Mouse (Mus musculus) megakaryocyte, embryonic 14.5 days (primary cell): Measurements from ENCODE around the gene Mrpl43. TPM values are rescaled to one million over a fixed set of nuclear protein-coding genes. Genes with fewer than 3 reads are reported as not detected.
A peak's percentile ranks its signal among the peaks of the same experiment; 100 is the strongest.

Experiments used
- H3K27me3 ChIP-seq: replicated peaks from 2 replicates; pipeline ENCODE3; 2012; ENCODE audit warnings: inconsistent platforms
- H3K36me3 ChIP-seq: replicated peaks from 2 replicates; pipeline ENCODE3; 2012; ENCODE audit warnings: low read length, inconsistent platforms, mixed read lengths
- H3K4me1 ChIP-seq: 2 replicates; pipeline ENCODE4 v1.6.1; 2012; ENCODE audit warnings: inconsistent platforms
- H3K4me3 ChIP-seq: replicated peaks from 2 replicates; pipeline ENCODE3; 2012; ENCODE audit warnings: moderate library complexity, mild to moderate bottlenecking, inconsistent platforms
- H3K9me3 ChIP-seq: 2 replicates; pipeline ENCODE4 v1.6.1; 2012; ENCODE audit warnings: inconsistent platforms
- FLI1 ChIP-seq: IDR thresholded peaks from 2 replicates; pipeline ENCODE4 v1.6.1; 2012; ENCODE audit warnings: low read length, inconsistent platforms, mixed read lengths
- GATA1 ChIP-seq: IDR thresholded peaks from 3 replicates; pipeline ENCODE4 v1.6.1; 2012; ENCODE audit warnings: mixed read lengths, low read length, inconsistent platforms, borderline replicate concordance
- polyA plus RNA-seq: library from polyadenylated mRNA; stranded (reverse); fragments of >175 nt; gene quantifications from 2 replicates; pipeline ENCODE4 v1.2.3, GENCODE M21; 2012; ENCODE audit warnings: low replicate concordance; ENCODE audit not compliant: insufficient read depth

The Mrpl43 gene
- polyA plus RNA-seq, 1 experiment, result 76.4 TPM

DNA sequence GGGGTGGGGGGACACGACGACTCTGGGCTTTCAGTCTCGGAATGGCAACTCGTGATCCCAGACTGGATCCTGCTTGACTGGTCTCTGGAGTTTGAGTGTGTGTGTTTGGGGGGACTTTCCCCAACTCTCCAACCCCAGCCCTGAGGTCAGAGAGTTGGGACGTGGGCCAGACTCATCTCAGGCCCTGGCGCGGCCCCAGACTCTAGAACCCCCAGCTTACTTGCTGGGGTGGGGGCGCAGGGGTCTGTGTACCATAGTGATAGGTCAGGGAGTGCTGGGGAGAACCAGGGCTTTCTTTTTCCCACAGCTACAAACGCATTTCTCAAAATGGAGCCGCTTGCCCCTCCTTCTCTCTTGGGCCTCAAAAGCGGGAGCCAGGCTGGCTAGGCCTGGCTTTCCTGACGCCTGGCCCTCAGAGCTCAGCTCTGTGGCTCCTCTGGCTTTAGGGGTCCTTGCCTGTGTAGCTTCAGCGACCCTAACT, 12.1 kb upstream of the Mrpl43 start:
- Histone ChIP-seq H3K4me1 (peaks cover 79% of the 10 kb centered on the region), H3K4me3 (peak overlapping the region; percentile 99), H3K36me3 (peaks cover 30% of the 10 kb centered on the region), H3K27me3 (no peaks in the 10 kb centered on the region), H3K9me3 (no peaks in the 10 kb centered on the region)
- TF ChIP-seq FLI1 (no peak), GATA1 (no peak)

DNA sequence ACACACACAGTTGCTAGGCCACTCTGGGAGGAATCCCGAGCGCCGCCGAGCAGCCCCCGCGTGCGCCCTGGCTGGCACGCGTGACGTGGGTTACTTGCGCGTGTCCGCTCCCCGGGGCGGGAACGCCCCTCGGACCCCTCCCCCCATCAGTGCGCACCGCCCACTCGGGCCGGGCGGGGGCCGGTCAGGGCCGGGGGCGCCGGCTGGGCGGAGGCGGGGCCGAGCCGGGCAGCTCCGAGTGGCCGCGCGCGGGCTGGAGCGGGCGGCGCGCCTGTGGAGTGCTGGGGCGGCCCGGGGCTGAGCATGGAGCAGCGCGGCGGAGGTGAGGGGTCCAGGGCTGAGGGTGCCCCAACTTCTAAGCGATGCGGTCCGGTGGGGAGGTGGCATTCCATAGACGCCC, 11.7 kb upstream of the Mrpl43 start:
- Histone ChIP-seq H3K4me1 (peaks cover 81% of the 10 kb centered on the region), H3K9me3 (no peaks in the 10 kb centered on the region), H3K36me3 (peaks cover 28% of the 10 kb centered on the region), H3K27me3 (no peaks in the 10 kb centered on the region), H3K4me3 (peak overlapping the region; percentile 99)
- TF ChIP-seq GATA1 (no peak), FLI1 (no peak)

GRCm38 (mm10) chr19:45017216-45017771, 11.1 kb upstream of the Mrpl43 start:
- H3K27me3 ChIP-seq, result no peaks in the 10 kb centered on the region
- H3K36me3 ChIP-seq, result peaks cover 29% of the 10 kb centered on the region
- H3K9me3 ChIP-seq, result no peaks in the 10 kb centered on the region
- peaks cover 82% of the 10 kb centered on the region for H3K4me1 ChIP-seq
- peak overlapping the region; percentile 99 for H3K4me3 ChIP-seq
- no peak for TF ChIP-seq GATA1
- no peak for TF ChIP-seq FLI1

DNA sequence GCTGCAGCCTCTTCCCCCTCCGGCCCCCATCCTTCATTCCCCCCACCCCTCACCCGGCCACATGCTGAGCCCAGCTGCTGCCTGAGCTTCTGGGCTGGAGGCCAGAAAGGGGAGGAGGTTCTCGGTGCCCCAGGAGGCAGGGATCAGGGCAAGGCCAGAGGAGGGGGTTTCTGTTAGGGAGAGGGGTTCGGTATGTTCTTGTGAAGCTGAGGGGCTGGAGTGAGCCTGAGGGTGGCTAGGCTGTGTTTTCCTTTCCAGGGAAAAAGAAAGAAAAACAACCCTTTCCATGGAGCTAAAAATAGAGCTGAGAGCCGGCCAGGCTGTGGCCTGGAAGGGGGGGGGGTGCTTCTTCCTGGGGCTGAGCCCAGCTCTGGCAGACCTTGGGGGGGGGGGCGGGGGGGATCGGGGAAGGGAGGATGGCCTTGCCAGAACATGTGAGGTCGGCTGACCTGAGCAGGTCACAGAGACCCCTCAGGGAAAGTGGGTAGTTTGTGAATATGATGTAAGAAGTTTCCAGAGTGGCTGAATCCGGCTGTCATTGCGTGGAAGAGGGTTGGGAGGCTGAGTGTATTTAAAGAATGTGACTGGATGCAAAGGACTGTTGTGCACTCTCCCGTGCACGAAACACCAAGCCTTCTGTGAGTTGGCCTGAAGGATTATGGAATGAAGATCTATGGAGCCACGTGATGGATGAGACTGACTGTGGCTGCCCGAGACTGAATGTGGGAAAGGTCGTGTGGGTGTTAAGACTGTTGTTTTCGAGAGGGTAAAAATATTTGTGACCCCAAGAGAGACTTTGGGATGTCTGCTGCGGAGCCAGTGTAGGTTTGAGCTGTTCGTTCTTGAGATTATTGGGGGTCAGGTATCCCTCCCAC, 10.3 kb upstream of the Mrpl43 start:
- Histone ChIP-seq H3K4me1 (peaks cover 81% of the 10 kb centered on the region), H3K36me3 (peaks cover 29% of the 10 kb centered on the region)

DNA sequence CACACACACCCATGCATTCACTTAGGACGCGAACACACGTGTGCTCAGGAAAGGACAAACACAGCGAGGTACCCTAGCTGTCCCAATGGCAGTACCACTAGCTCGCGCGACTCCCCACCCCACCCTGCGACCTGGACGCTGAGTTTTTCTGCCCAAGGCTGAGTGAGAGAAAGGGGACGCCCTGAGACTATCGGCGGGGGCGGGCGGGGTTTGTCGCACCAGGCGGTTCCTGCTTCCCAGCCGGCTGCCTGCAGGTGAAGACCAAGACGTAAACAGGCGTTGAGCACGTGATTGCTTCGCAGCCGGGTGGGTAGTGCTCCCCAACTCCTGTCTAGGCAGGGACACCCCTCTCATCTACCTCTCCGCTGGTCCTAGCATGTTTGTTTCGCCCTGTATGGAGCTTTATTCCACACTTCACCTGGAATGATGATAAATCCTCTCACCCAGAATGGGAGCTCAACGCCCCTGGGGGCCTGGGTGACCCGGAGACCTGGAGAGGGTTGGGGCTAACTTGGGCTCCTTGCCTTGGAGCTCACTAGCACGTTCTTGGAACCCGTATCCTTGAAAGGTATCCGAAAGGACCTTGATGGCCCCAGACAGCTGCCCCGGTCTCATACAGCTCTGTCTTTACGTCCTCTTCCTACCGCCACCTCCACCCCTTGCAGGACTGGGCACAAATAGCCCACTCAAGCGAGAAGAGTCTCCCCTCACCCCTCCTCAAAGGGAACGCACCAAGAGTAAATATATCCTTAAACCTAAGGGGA, 9.5 kb upstream of the Mrpl43 start:
- TF ChIP-seq FLI1 (no peak), GATA1 (no peak)
- Histone ChIP-seq H3K9me3 (no peaks in the 10 kb centered on the region), H3K4me1 (peaks cover 72% of the 10 kb centered on the region), H3K27me3 (no peaks in the 10 kb centered on the region), H3K36me3 (peaks cover 29% of the 10 kb centered on the region), H3K4me3 (peak overlapping the region; percentile 99)

More for the DNA sequence above, 10.3 kb upstream of the Mrpl43 start:
- H3K4me3 ChIP-seq, result peak overlapping the region; percentile 99
- TF ChIP-seq FLI1 (no peak), GATA1 (no peak)
- no peaks in the 10 kb centered on the region for H3K9me3 ChIP-seq
- H3K27me3 ChIP-seq, result no peaks in the 10 kb centered on the region

DNA sequence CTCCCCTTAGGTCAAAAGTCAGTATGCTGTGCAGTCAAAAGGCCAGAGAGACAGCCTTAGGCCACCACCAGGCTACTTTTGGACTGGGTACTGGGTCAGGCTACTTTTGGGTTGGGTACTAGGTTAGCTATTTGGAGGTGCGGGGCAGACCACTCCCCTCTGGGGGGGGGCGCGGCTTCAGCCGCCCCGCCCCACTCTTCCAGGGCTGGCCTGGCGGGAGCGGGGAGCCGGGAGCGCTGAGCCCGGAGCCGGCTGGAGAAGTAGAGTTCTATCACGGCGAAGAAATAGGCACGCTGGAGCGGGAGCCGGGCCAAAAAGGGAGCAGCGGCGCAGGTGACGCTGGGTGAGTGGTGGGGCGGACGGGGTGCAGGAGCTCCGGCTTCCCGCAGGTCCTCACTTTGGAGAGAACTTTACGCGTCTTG, 8.8 kb upstream of the Mrpl43 start:
- H3K4me1 ChIP-seq, result peaks cover 65% of the 10 kb centered on the region
- no peaks in the 10 kb centered on the region for H3K27me3 ChIP-seq
- no peak for TF ChIP-seq GATA1
- no peak for TF ChIP-seq FLI1
- peak overlapping the region; percentile 99 for H3K4me3 ChIP-seq
- H3K9me3 ChIP-seq, result no peaks in the 10 kb centered on the region
- H3K36me3 ChIP-seq, result peaks cover 31% of the 10 kb centered on the region

DNA sequence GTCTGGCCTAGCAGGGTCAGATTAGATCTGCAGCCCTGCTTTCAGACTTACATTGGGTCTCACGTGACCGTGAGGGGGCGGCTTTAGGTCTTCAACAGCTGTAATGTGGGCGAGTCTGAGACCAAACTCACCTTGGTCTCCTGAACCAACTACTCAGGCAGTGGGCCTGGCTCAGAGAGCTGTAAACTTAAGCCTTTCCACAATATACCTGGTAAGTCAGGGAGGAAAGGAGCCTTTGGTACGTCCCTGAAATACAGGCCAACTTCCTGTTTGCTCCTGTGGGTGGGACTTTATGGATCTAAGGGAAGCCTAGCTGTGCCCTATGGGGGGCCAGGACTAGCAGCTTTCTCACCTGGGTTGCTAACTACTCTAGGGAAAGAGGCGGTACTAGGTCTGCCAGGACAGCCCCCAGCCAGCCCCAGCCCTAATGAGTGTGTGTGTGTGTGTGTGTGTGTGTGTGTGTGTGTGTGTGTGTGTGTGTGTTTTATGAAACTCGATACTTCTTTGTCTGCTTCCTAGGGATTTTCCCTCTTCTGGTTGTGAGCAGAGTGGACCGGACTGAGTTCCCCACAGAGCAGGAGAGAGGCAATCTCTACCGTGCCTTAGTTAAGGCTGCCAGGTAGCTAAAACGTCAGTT, 8.2 kb upstream of the Mrpl43 start, which contains the start of gene Lzts2:
Lzts2 (plus strand) TSS at position 80 of the 637 bp plus-strand sequence.
- H3K36me3 ChIP-seq, result peaks cover 34% of the 10 kb centered on the region
- no peaks in the 10 kb centered on the region for H3K9me3 ChIP-seq
- TF ChIP-seq GATA1 (no peak), FLI1 (no peak)
- peaks cover 60% of the 10 kb centered on the region for H3K4me1 ChIP-seq
- no peaks in the 10 kb centered on the region for H3K27me3 ChIP-seq
- H3K4me3 ChIP-seq, result peak within 1 kb of the TSS; percentile 99

DNA sequence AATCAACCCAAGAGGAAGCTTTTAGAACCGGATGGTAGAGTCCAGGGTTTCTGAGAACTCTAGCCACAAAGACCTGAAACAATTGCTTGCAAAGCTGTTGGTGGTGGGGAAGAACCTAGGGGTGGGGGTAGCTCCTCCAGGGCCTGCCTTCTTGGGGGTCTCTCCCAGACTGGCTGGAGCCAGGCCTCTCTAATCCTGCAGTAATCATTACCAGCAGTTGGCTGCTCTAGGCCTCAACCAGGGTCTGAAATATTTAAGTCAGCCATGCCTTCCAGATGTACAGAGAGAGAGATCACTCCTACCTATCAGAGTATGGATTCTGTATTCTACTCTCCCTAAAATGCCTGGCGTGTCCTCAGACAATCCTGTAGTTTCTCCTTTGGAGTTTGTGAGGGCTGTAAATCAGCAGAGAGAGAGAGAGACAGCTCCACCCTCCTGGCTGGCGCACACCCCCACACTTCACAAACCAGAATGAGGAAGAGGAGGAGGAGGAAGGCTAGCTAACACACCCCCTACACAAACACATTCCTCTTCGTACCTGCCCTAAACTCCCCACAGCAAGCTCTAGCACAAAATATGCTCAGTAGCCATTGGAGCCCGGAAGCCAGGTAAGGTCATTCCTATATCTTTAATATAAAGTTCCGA, 7.5 kb upstream of the Mrpl43 start:
- Histone ChIP-seq H3K4me1 (peaks cover 57% of the 10 kb centered on the region), H3K27me3 (no peaks in the 10 kb centered on the region), H3K4me3 (no peak overlapping the region), H3K36me3 (peaks cover 38% of the 10 kb centered on the region), H3K9me3 (no peaks in the 10 kb centered on the region)
- TF ChIP-seq GATA1 (no peak), FLI1 (no peak)

DNA sequence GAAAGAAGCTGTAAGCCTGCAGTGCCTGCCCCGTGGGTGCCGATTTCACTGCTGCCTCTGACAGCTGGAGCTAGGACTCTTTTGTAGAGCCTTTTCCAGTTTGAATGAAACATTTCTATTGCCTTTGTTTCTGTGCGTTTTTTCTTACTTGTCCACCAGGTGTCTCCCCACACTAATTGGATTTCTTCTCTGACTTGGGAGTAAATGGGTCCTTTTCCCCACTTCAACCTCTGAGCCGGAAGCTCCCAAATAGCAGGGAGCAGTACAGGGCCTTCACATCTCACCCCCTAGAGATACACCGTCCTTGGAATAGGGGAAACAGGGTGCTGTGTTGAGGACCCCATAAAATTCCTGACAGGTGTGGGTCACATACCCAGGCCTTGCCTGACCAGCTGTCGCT, 6.4 kb upstream of the Mrpl43 start:
- no peaks in the 10 kb centered on the region for H3K27me3 ChIP-seq
- peaks cover 48% of the 10 kb centered on the region for H3K36me3 ChIP-seq
- H3K4me1 ChIP-seq, result peaks cover 58% of the 10 kb centered on the region
- no peak overlapping the region for H3K4me3 ChIP-seq
- no peaks in the 10 kb centered on the region for H3K9me3 ChIP-seq
- TF ChIP-seq GATA1 (no peak), FLI1 (no peak)
